8 mouse cellular contexts compared by ENCODE assay signal in the genomic region with DNA sequence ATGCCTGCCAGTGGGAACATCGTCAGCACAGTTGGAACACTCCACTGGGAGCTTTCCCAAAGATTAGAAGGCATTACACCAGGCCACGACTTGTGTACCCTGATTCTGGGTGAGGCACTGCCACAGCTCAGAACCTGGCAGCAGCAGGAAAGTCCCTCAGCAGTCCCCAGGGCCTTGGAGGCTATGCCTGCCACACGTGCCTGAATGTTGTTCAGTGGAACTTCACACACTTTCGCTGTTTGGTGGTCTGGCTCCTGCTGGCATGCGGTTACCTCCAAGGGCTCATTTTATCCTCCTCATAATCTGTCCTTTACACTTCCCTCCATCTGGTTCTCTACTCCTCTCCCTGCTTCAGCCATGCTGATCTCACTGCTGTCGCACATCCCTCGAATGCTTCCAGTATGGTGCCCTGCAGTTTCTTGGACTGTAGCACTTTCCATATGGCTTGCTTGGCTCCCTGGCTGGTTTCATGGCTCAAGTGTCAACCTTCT. TPM values are rescaled to one million over a fixed set of nuclear protein-coding genes. Genes with fewer than 3 reads are reported as not detected.
A peak's percentile ranks its signal among the peaks of the same experiment; 100 is the strongest.
DNase-seq lines count a peak whose midpoint lies in the region; ATAC-seq and TF ChIP-seq lines count a peak whose summit lies in the region.

No protein-coding gene starts in this region.

- H3K36me3 ChIP-seq in liver, embryonic 11.5 days (ENCODE audit: control insufficient read depth, insufficient read depth, low read length), result peaks cover 23% of the 10 kb centered on the region
- H3K36me3 ChIP-seq in thymus, adult 2 months (ENCODE audit: control insufficient read depth, insufficient read depth, low read length), result no peaks in the 10 kb centered on the region; the same call in 1 of the 2 replicates

- no peak overlapping the region for H3K4me3 ChIP-seq in liver, embryonic 11.5 days (ENCODE audit: low read depth, low read length)
- no peak overlapping the region for H3K4me3 ChIP-seq in thymus, adult 2 months (ENCODE audit: control insufficient read depth, insufficient read depth, low read length)

- peak overlapping the region; percentile 98 for H3K4me2 ChIP-seq in liver, embryonic 11.5 days

- no peak for TF ChIP-seq CTCF in thymus, adult 2 months (IDR thresholded peaks at IDR 0.05; ENCODE audit: borderline replicate concordance, control insufficient read depth, extremely low read depth, insufficient read depth, low read length, poor library complexity)

- H3K4me1 ChIP-seq in liver, embryonic 11.5 days (replicated peaks; ENCODE audit: control insufficient read depth, insufficient read depth, low read length), result peaks cover 33% of the 10 kb centered on the region
- peaks cover 36% of the 10 kb centered on the region for H3K4me1 ChIP-seq in thymus, adult 2 months (replicated peaks; ENCODE audit: control insufficient read depth, insufficient read depth, low read length)

- no peaks in the 10 kb centered on the region for H3K9me3 ChIP-seq in liver, embryonic 11.5 days (ENCODE audit: control insufficient read depth, low read length)

- WGBS in liver, embryonic 11.5 days, result 77% methylated on average over 7 of the region's 7 CpGs
- WGBS in thymus, adult 2 months, result 91% methylated on average over 7 of the region's 7 CpGs

- H3K27ac ChIP-seq in liver, embryonic 11.5 days (ENCODE audit: low read depth, low read length), result peak overlapping the region; percentile 97; the same call in 1 of the 2 replicates
- no peak overlapping the region for H3K27ac ChIP-seq in thymus, adult 2 months (ENCODE audit: control insufficient read depth, insufficient read depth, low read length)

- no peak for ATAC-seq in liver, embryonic 11.5 days (replicated peaks; ENCODE audit: low FRiP score)
- ATAC-seq in monocyte, adult 5-6 weeks (replicated peaks; ENCODE audit: insufficient number of reproducible peaks, low FRiP score, low TSS enrichment, poor library complexity, severe bottlenecking), result no peak

- TF ChIP-seq POLR2A in thymus, adult 2 months (IDR thresholded peaks at IDR 0.05; ENCODE audit: control insufficient read depth, extremely low read depth, insufficient read depth, low read length, poor library complexity), result no peak

- no peak overlapping the region; the same call in 1 of the 2 replicates for H3K9ac ChIP-seq in liver, embryonic 11.5 days (ENCODE audit: low read depth, low read length)

- DNase-seq in adrenal gland, postnatal 25 days, result peak; percentile 16
- DNase-seq in adrenal gland, adult 2 months, result no peak
- peak; percentile 93 for DNase-seq in brain, adult 2 months (ENCODE audit: low read depth, low spot score)
- DNase-seq in forelimb bud, embryonic 11.5 days (ENCODE audit: low read depth, low spot score), result peak; percentile 7
- DNase-seq in liver, embryonic 11.5 days (ENCODE audit: low spot score), result no peak
- DNase-seq in thymus, adult 2 months, result no peak
- no peak for DNase-seq in thymus, postnatal 14 days

- H3K27me3 ChIP-seq in liver, embryonic 11.5 days (replicated peaks; ENCODE audit: control insufficient read depth, insufficient read depth, low read length), result no peaks in the 10 kb centered on the region
- H3K27me3 ChIP-seq in thymus, adult 2 months (ENCODE audit: control insufficient read depth, insufficient read depth, low read length), result no peaks in the 10 kb centered on the region

RNA-seq across cellular contexts. Expression of a gene that starts 4.0 kb away (rescaled TPM):
- total RNA-seq in adrenal gland, postnatal 25 days (2021), result 0.48 and 0.64 TPM in 2 replicates
- total RNA-seq in adrenal gland, adult 2 months (2021), result under 1 TPM; 0.52 to 0.75 TPM
- 1.8 and 2.7 TPM in 2 replicates for polyA plus RNA-seq in adrenal gland, adult 2 months (2012; rRNA removed)
- 1.3 and 1.5 TPM in 2 replicates for polyA plus RNA-seq in liver, embryonic 11.5 days (2014; fragmentation: Nextera tagmentation; extraction: Ambion mirVana)
- 1.1 to 2.3 TPM (median 1.8 TPM) in 3 replicates for total RNA-seq in monocyte, adult 5-6 weeks (2017)
- 7.6 and 10.2 TPM in 2 replicates for polyA plus RNA-seq in thymus, adult 2 months (2012; rRNA removed)

Comparison
In these comparisons a context has a peak if more than half of its experiments do, and no peak if none do; other contexts are left out.
1. DNase-seq: peak in adrenal gland, postnatal 25 days (single experiment), brain, adult 2 months (single experiment) and forelimb bud, embryonic 11.5 days (single experiment); none in adrenal gland, adult 2 months (single experiment), liver, embryonic 11.5 days (single experiment), thymus, adult 2 months (single experiment) and thymus, postnatal 14 days (single experiment).